9 mouse cellular contexts compared by ENCODE assay signal in the genomic region with DNA sequence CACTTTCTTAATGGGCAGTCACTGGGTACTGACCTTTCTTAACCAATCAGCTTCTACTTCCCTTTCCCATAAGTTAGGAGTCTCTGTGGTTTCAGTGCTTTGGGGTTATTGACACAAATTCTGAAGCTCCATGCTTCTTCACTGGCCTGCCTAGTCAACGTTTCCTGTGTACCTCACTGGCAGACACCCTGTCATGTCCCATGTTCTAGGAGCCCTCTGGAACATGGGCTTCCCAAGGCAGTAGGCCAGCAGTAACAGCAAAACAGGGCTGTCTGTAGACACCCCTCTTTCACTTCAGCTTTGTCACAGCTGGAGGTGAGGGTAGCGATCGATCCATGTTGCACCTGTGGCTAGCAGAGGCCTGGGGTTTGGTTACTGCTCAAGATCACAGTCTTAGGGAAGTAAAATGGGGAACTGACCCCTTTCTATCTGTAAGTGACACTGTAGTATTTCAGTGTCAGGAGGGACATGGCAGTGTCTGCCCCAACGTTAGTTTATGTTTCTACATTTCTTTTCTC. TPM values are rescaled to one million over a fixed set of nuclear protein-coding genes. Genes with fewer than 3 reads are reported as not detected.
DNase-seq lines count a peak whose midpoint lies in the region; ATAC-seq and TF ChIP-seq lines count a peak whose summit lies in the region.
"Had no signal": no experiment of that assay in that cellular context is flagged by ENCODE, and none has a peak within 500 bp of the region (broad histone marks: within the 10 kb centered on the region; RNA-seq: fewer than 3 reads in every experiment).

No protein-coding gene starts in this region.

- 0 out of 2 replicates have a peak overlapping the region, but pooled peaks have one; percentile 25 for H3K9ac ChIP-seq in liver, embryonic 15.5 days
- H3K9ac ChIP-seq in stomach, embryonic 15.5 days: no peak overlapping the region
- no peak overlapping the region for H3K9ac ChIP-seq in midbrain, postnatal 0 days (replicated peaks; ENCODE audit: low read length, poor library complexity, severe bottlenecking)

- peak overlapping the region; percentile 38 for H3K4me3 ChIP-seq in bone marrow macrophage, adult 2 months (ENCODE audit: insufficient read depth, low read length)
- H3K4me3 ChIP-seq in liver, embryonic 15.5 days (replicated peaks): no peak overlapping the region
- H3K4me3 ChIP-seq in stomach, embryonic 15.5 days (replicated peaks): no peak overlapping the region
- H3K4me3 ChIP-seq in midbrain, postnatal 0 days (ENCODE audit: low read depth, low read length): no peak overlapping the region

- no peak for ATAC-seq in liver, embryonic 15.5 days (ENCODE audit: insufficient read depth)
- ATAC-seq in stomach, embryonic 15.5 days (ENCODE audit: insufficient read depth, low FRiP score, low read depth): 0 out of 2 replicates have a peak, but pooled peaks have one; percentile 5
- no peak for ATAC-seq in midbrain, postnatal 0 days (ENCODE audit: low FRiP score)

- H3K4me2 ChIP-seq in liver, embryonic 15.5 days: peak overlapping the region; percentile 48
- H3K4me2 ChIP-seq in stomach, embryonic 15.5 days: no peak overlapping the region
- H3K4me2 ChIP-seq in midbrain, postnatal 0 days (ENCODE audit: low read depth, low read length, poor library complexity, severe bottlenecking): no peak overlapping the region

- no peak for TF ChIP-seq CTCF in bone marrow macrophage, adult 2 months (IDR thresholded peaks at IDR 0.05; ENCODE audit: low read depth, low read length)
- TF ChIP-seq CTCF in midbrain, postnatal 0 days (IDR thresholded peaks at IDR 0.05): no peak

- intact Hi-C loops in left cerebral cortex, postnatal 36 days (cut with DNase I): no loop called here

- WGBS in liver, embryonic 15.5 days (ENCODE audit: insufficient replicate concordance): 20% methylated on average over 4 of the region's 4 CpGs
- WGBS in stomach, embryonic 15.5 days: 72% methylated on average over 4 of the region's 4 CpGs
- 88% methylated on average over 4 of the region's 4 CpGs for WGBS in midbrain, postnatal 0 days

- H3K4me1 ChIP-seq in bone marrow macrophage, adult 2 months (ENCODE audit: control insufficient read depth, insufficient read depth, low read length): peaks cover 67% of the 10 kb centered on the region
- peaks cover 86% of the 10 kb centered on the region for H3K4me1 ChIP-seq in liver, embryonic 15.5 days (replicated peaks)
- peaks cover 31% of the 10 kb centered on the region for H3K4me1 ChIP-seq in stomach, embryonic 15.5 days
- peaks cover 7% of the 10 kb centered on the region for H3K4me1 ChIP-seq in midbrain, postnatal 0 days (ENCODE audit: insufficient read depth, low read length)

- H3K27me3 ChIP-seq in liver, embryonic 15.5 days: no peaks in the 10 kb centered on the region
- no peaks in the 10 kb centered on the region for H3K27me3 ChIP-seq in stomach, embryonic 15.5 days (replicated peaks)
- no peaks in the 10 kb centered on the region for H3K27me3 ChIP-seq in midbrain, postnatal 0 days (ENCODE audit: insufficient read depth, low read length)

- no peak for TF ChIP-seq POLR2A in bone marrow macrophage, adult 2 months (IDR thresholded peaks at IDR 0.05; ENCODE audit: borderline replicate concordance, low read depth, low read length)

- H3K36me3 ChIP-seq in liver, embryonic 15.5 days (replicated peaks): no peaks in the 10 kb centered on the region
- H3K36me3 ChIP-seq in stomach, embryonic 15.5 days: no peaks in the 10 kb centered on the region
- H3K36me3 ChIP-seq in midbrain, postnatal 0 days (ENCODE audit: insufficient read depth, low read length): no peaks in the 10 kb centered on the region

- H3K27ac ChIP-seq in bone marrow macrophage, adult 2 months (ENCODE audit: insufficient read depth, low read depth, low read length): peak overlapping the region; percentile 94
- peak overlapping the region; percentile 86 for H3K27ac ChIP-seq in liver, embryonic 15.5 days (replicated peaks)
- peak overlapping the region; percentile 71 for H3K27ac ChIP-seq in stomach, embryonic 15.5 days
- no peak overlapping the region for H3K27ac ChIP-seq in midbrain, postnatal 0 days (ENCODE audit: low read depth, low read length)

- peak; percentile 49 for DNase-seq in lung, postnatal 36 days
- DNase-seq in lung, postnatal 10 days: no peak
- DNase-seq in midbrain, postnatal 0 days (ENCODE audit: low spot score): no peak
- DNase-seq in left cerebral cortex, postnatal 36 days (ENCODE audit: low spot score in 2 of 2): no peak
- DNase-seq: cerebellum, adult 9-10 months; kidney, postnatal 14 days had no signal

- no peaks in the 10 kb centered on the region for H3K9me3 ChIP-seq in liver, embryonic 15.5 days (replicated peaks)
- H3K9me3 ChIP-seq in stomach, embryonic 15.5 days: no peaks in the 10 kb centered on the region
- no peaks in the 10 kb centered on the region for H3K9me3 ChIP-seq in midbrain, postnatal 0 days (ENCODE audit: low read length)

RNA-seq across cellular contexts. Expression of a gene that starts 4.6 kb away (rescaled TPM):
- polyA plus RNA-seq in bone marrow macrophage, adult 2 months (2012; ENCODE audit: insufficient read depth, insufficient read length, missing spikeins): 20.5 and 23.6 TPM in 2 replicates
- 5.5 and 7.3 TPM in 2 replicates for polyA plus RNA-seq in liver, embryonic 15.5 days (2015; fragmentation: Nextera tagmentation; extraction: Ambion mirVana)
- polyA plus RNA-seq in stomach, embryonic 15.5 days (2015; fragmentation: Nextera tagmentation; extraction: Ambion mirVana): 12.7 and 14.5 TPM in 2 replicates
- total RNA-seq in midbrain, postnatal 0 days (2014; rRNA removed): 98.7 and 109 TPM in 2 replicates
- polyA plus RNA-seq in midbrain, postnatal 0 days (2015; fragmentation: Nextera tagmentation; extraction: Ambion mirVana): 15.4 and 16.2 TPM in 2 replicates
- 100 to 1,000 TPM; 104 to 107 TPM for total RNA-seq in left cerebral cortex, postnatal 36 days (2021)
